Mouse (Mus musculus): ENCODE results near the gene Gpr162.

DNA sequence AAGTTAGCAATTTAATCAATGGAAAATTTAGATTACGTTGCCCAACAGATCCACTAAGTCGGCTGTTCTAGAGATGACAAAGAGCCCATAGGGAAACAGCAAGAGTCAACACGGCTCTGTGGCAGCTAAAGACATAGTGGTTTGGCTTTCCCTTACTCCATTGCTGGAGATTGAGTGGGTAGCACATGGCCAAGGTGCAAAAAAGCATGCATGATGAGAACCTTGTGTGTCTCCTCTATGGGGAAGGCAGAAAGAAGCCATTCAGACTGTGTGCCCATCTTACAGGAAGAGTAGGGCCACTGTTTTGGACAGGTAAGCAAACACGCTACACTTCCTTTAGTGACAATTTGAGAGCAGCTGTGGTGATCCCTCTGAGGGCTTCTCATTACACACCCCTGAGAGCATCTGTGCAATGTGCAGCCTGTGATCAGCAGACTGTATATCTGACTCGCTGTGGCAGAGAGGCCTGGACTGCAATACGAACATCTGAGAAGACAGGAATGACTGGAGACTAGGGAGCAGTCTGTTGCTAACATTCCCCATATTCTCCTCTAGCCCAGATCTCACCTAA, 24.9 kb upstream of the Gpr162 start:
- TF ChIP-seq CTCF (IDR thresholded peaks at IDR 0.05; ENCODE audit: low read depth, low read length), result no peak
- TF ChIP-seq POLR2A (IDR thresholded peaks at IDR 0.05; ENCODE audit: borderline replicate concordance, low read depth, low read length), result no peak
